Mouse (Mus musculus) hindbrain, embryonic 15.5 days (tissue): ENCODE measurements at regions not wholly inside any gene's neighbourhood (a gene's known extent, or its start where the extent isn't known, plus 50 kb on each side); places are given as distances from the start of the nearest gene placed in this dataset.

Source experiments
- ATAC-seq: fragments of 200-750 bp; cut with Nextera tagmentation; 2 replicates; pipeline ENCODE4 v1.8.0; 2017; ENCODE audit warnings: low read depth, moderate number of reproducible peaks, moderate TSS enrichment; ENCODE audit not compliant: low FRiP score
- H3K27ac ChIP-seq: fragments of 300-500 bp; sonication (generic); replicated peaks from 2 replicates; pipeline ENCODE4 v1.5.1; 2015; ENCODE audit warnings: mild to moderate bottlenecking, inconsistent platforms
- H3K27me3 ChIP-seq: fragments of 300-500 bp; sonication (generic); 2 replicates; pipeline ENCODE4 v1.6.1; 2015; ENCODE audit warnings: control low read depth, inconsistent platforms
- H3K36me3 ChIP-seq: fragments of 300-500 bp; sonication (generic); 2 replicates; pipeline ENCODE4 v1.6.1; 2015; ENCODE audit warnings: control low read depth, inconsistent platforms
- H3K4me1 ChIP-seq: fragments of 300-500 bp; sonication (generic); replicated peaks from 2 replicates; pipeline ENCODE4 v1.6.1; 2015; ENCODE audit warnings: control low read depth, inconsistent platforms
- H3K4me2 ChIP-seq: fragments of 300-500 bp; sonication (generic); 2 replicates; pipeline ENCODE4 v1.6.1; 2015; ENCODE audit warnings: moderate library complexity, mild to moderate bottlenecking, inconsistent platforms
- H3K4me3 ChIP-seq: fragments of 300-500 bp; sonication (generic); 2 replicates; pipeline ENCODE4 v1.5.1; 2015; ENCODE audit warnings: mild to moderate bottlenecking, inconsistent platforms
- H3K9ac ChIP-seq: fragments of 300-500 bp; sonication (generic); 2 replicates; pipeline ENCODE4 v1.6.1; 2015; ENCODE audit warnings: inconsistent platforms
- H3K9me3 ChIP-seq: fragments of 300-500 bp; sonication (generic); 2 replicates; pipeline ENCODE4 v1.6.1; 2016; ENCODE audit warnings: control low read depth, inconsistent platforms
- WGBS: fragments of 180-500 bp; shearing (Covaris S2); methylation state at CpG from one replicate; pipeline ENCODE4 v1.1.7; 2015; 5-methylcytosine and 5-hydroxymethylcytosine counted together

GRCm38 (mm10) chr3:115590716-115591115, 124.2 kb downstream of the S1pr1 start:
- H3K4me2 ChIP-seq = no peak overlapping the region
- H3K36me3 ChIP-seq = no peaks in the 10 kb centered on the region
- H3K27ac ChIP-seq = no peak overlapping the region
- 80% methylated on average over 5 of the region's 5 CpGs for WGBS
- no peak for ATAC-seq
- no peaks in the 10 kb centered on the region for H3K4me1 ChIP-seq
- H3K4me3 ChIP-seq = no peak overlapping the region
- H3K9me3 ChIP-seq = no peaks in the 10 kb centered on the region
- H3K27me3 ChIP-seq = no peaks in the 10 kb centered on the region
- no peak overlapping the region for H3K9ac ChIP-seq

GRCm38 (mm10) chr3:115588585-115588984, 126.3 kb downstream of the S1pr1 start:
- no peak overlapping the region for H3K4me3 ChIP-seq
- H3K4me1 ChIP-seq = no peaks in the 10 kb centered on the region
- no peaks in the 10 kb centered on the region for H3K36me3 ChIP-seq
- WGBS = 78% methylated on average over 2 of the region's 2 CpGs
- no peak for ATAC-seq
- H3K4me2 ChIP-seq = no peak overlapping the region
- H3K9ac ChIP-seq = no peak overlapping the region
- H3K27ac ChIP-seq = no peak overlapping the region
- no peaks in the 10 kb centered on the region for H3K27me3 ChIP-seq
- H3K9me3 ChIP-seq = no peaks in the 10 kb centered on the region

- H3K4me3 ChIP-seq = no peak overlapping the region
- peak; percentile 71; the same call in 1 of the 2 replicates for ATAC-seq
- H3K27ac ChIP-seq = peak overlapping the region; percentile 37; the same call in 1 of the 2 replicates
- no peak overlapping the region for H3K4me2 ChIP-seq
- 0 out of 2 replicates have a peak, but pooled peaks cover 7% of the 10 kb centered on the region for H3K4me1 ChIP-seq
- no peaks in the 10 kb centered on the region for H3K9me3 ChIP-seq
- H3K36me3 ChIP-seq = no peaks in the 10 kb centered on the region
- 38% methylated on average over 4 of the region's 4 CpGs for WGBS
- no peaks in the 10 kb centered on the region for H3K27me3 ChIP-seq
- H3K9ac ChIP-seq = no peak overlapping the region
Observed at GRCm38 (mm10) chr3:115580131-115580932, 134.5 kb downstream of the S1pr1 start.

GRCm38 (mm10) chr3:115575371-115575770, 139.5 kb downstream of the S1pr1 start:
- 92% methylated on average over 2 of the region's 2 CpGs for WGBS
- no peak for ATAC-seq
- H3K27me3 ChIP-seq = no peaks in the 10 kb centered on the region

GRCm38 (mm10) chr3:115562735-115563134, 152.1 kb downstream of the S1pr1 start:
- H3K9me3 ChIP-seq = no peaks in the 10 kb centered on the region
- no peaks in the 10 kb centered on the region for H3K27me3 ChIP-seq
- H3K27ac ChIP-seq = no peak overlapping the region
- H3K4me3 ChIP-seq = no peak overlapping the region
- no peak overlapping the region for H3K4me2 ChIP-seq
- whole genome bisulfite sequencing = 90% methylated on average over 7 of the region's 7 CpGs
- ATAC-seq = no peak
- H3K4me1 ChIP-seq = no peaks in the 10 kb centered on the region
- H3K9ac ChIP-seq = no peak overlapping the region
- H3K36me3 ChIP-seq = no peaks in the 10 kb centered on the region

More at GRCm38 (mm10) chr3:115575371-115575770, 139.5 kb downstream of the S1pr1 start:
- H3K9ac ChIP-seq = no peak overlapping the region
- H3K27ac ChIP-seq = no peak overlapping the region
- no peaks in the 10 kb centered on the region for H3K9me3 ChIP-seq
- no peak overlapping the region for H3K4me2 ChIP-seq
- no peak overlapping the region for H3K4me3 ChIP-seq
- no peaks in the 10 kb centered on the region for H3K36me3 ChIP-seq
- 0 out of 2 replicates have a peak, but pooled peaks cover 7% of the 10 kb centered on the region for H3K4me1 ChIP-seq

- H3K4me2 ChIP-seq = no peak overlapping the region
- WGBS = 82% methylated on average over 10 of the region's 10 CpGs
- no peaks in the 10 kb centered on the region for H3K36me3 ChIP-seq
- no peaks in the 10 kb centered on the region for H3K4me1 ChIP-seq
- H3K27me3 ChIP-seq = no peaks in the 10 kb centered on the region
- H3K9ac ChIP-seq = no peak overlapping the region
- H3K9me3 ChIP-seq = no peaks in the 10 kb centered on the region
- H3K4me3 ChIP-seq = no peak overlapping the region
- no peak overlapping the region for H3K27ac ChIP-seq
- no peak for ATAC-seq
Observed at GRCm38 (mm10) chr3:115554809-115555708, 159.8 kb downstream of the S1pr1 start.

DNA sequence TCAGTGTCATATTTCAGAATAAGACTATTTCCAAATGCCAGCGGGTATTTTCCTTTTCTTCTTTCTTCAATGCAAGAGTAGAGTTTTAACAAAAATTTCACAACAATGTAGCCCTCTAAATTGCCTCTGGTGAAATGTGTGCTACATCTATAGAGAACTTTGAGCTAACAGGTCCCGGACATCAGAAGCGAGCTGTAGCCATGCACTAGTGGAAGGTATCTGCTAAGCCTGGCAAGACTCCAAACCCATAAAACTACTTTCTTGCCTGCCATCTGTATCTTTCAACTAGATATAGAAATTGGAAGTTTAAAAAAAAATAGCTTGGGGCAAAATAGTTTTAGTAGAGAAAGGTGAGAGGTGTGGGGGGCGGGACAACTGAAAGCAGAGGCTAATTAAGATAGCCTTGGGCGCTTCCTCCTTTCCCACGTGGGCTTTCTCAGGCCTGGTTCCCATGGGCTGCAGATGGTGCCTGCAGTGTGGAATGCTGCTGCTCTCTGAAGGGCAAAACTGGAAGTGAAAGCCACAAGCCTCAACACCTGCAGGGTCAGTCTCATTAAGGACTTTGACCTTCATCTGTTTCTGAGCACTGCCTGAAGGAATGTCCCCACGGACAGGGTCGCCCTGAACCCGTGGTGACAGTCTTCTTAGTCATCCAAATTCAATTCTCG, 160.9 kb downstream of the S1pr1 start:
- 69% methylated on average over 10 of the region's 10 CpGs for WGBS
- no peaks in the 10 kb centered on the region for H3K27me3 ChIP-seq
- no peaks in the 10 kb centered on the region for H3K4me1 ChIP-seq
- H3K9ac ChIP-seq = no peak overlapping the region
- no peak overlapping the region for H3K27ac ChIP-seq
- ATAC-seq = no peak
- no peak overlapping the region for H3K4me3 ChIP-seq
- no peak overlapping the region for H3K4me2 ChIP-seq
- H3K36me3 ChIP-seq = no peaks in the 10 kb centered on the region
- no peaks in the 10 kb centered on the region for H3K9me3 ChIP-seq

DNA sequence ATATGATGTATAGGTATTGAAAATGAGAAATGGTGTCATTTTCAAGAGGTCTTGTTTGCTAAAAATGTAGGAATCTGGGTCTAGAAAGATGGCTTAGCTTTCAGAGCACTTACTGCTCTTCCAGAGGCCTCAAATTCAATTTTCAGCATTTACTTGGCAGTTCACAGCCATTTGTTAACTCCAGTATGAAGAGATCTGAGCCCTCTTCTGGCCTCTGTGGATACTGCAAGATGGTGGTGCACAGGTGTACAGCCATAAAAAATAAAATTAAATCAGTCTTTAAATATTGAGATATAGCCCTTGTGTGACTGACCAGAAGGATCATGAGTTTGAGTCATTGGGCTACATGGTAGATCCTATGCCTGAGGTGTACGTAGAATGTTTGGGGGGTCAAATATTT, 173.1 kb downstream of the S1pr1 start:
- no peak overlapping the region for H3K9ac ChIP-seq
- WGBS = 100% methylated on average over 1 of the region's 1 CpGs
- no peak overlapping the region for H3K27ac ChIP-seq
- no peaks in the 10 kb centered on the region for H3K9me3 ChIP-seq
- no peaks in the 10 kb centered on the region for H3K4me1 ChIP-seq
- no peaks in the 10 kb centered on the region for H3K36me3 ChIP-seq
- H3K4me2 ChIP-seq = no peak overlapping the region
- ATAC-seq = no peak
- no peaks in the 10 kb centered on the region for H3K27me3 ChIP-seq
- H3K4me3 ChIP-seq = no peak overlapping the region

DNA sequence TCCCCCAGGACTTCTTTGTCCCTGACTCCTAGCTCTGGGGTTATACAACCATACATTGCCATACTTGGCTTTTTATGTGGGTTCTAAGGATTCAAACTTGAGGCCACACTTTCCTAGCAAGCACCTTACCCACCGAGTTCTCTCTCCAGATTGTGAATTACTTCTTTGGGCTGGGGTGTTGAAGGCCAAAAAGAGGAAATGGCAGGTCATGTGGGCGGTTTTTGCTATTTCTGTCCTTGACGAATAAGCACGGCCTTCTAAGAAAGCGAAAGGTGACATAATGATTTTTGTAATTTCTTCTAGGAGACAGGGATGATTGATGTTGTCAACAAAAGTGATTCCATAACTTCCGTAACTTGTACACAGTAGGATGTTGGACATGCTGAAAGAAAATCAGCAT, 176.5 kb downstream of the S1pr1 start:
- H3K9ac ChIP-seq = no peak overlapping the region

GRCm38 (mm10) chr3:115532141-115532735, 182.6 kb downstream of the S1pr1 start:
- Histone ChIP-seq H3K27me3 (no peaks in the 10 kb centered on the region), H3K4me3 (no peak overlapping the region), H3K36me3 (no peaks in the 10 kb centered on the region), H3K4me2 (no peak overlapping the region), H3K4me1 (no peaks in the 10 kb centered on the region), H3K9me3 (no peaks in the 10 kb centered on the region), H3K9ac (no peak overlapping the region), H3K27ac (no peak overlapping the region)
- peak; percentile 71 for ATAC-seq
- WGBS = 81% methylated on average over 18 of the region's 18 CpGs

More for the DNA sequence above, 176.5 kb downstream of the S1pr1 start:
- Histone ChIP-seq H3K36me3 (no peaks in the 10 kb centered on the region), H3K4me3 (no peak overlapping the region), H3K27ac (no peak overlapping the region), H3K27me3 (no peaks in the 10 kb centered on the region), H3K9me3 (no peaks in the 10 kb centered on the region), H3K4me2 (no peak overlapping the region), H3K4me1 (no peaks in the 10 kb centered on the region)
- no peak for ATAC-seq
- 87% methylated on average over 6 of the region's 6 CpGs for WGBS

DNA sequence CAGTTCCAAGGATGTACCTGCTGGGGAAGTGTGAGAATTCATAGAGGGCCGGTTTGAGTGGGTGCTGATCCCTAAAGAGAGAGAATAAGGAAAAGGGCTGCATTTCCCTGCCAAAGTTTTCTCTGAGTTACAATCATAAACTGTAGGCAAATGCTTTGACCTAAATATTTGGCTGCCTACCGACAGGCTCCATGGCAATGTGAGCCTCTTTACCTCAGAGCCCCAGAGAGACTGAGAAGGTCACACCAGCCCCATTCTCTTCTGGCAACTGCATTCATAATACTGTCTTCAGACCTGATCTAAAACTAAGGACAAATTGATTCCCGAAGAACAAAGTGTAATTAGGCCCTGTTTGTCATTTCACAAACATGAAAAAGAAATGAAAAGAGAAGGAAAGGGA, 184.4 kb downstream of the S1pr1 start:
- H3K27ac ChIP-seq = no peak overlapping the region
- H3K9ac ChIP-seq = no peak overlapping the region
- H3K36me3 ChIP-seq = no peaks in the 10 kb centered on the region
- 69% methylated on average over 3 of the region's 3 CpGs for WGBS
- H3K9me3 ChIP-seq = no peaks in the 10 kb centered on the region
- no peak overlapping the region for H3K4me2 ChIP-seq
- no peak overlapping the region for H3K4me3 ChIP-seq
- ATAC-seq = no peak
- no peaks in the 10 kb centered on the region for H3K4me1 ChIP-seq
- no peaks in the 10 kb centered on the region for H3K27me3 ChIP-seq
